Mouse (Mus musculus): ENCODE results near the gene Maff. TPM values are rescaled to one million over a fixed set of nuclear protein-coding genes. Genes with fewer than 3 reads are reported as not detected.

Gene Maff
- polyA plus RNA-seq, 1 experiment from 2014 or later, result 3.5 TPM

MicroRNAs encoded within 50 kb of the gene (microRNA counts, 519-probe panel; counts per million panel counts)
- 1,850 counts per million, percentile 29 among the panel's probes with 10 or more counts for microRNA mmu-miR-1943

Small RNA genes lying within 50 kb of the gene (microRNA-seq; reads per million reads assigned to microRNA genes)
- 2.6 reads per million, percentile 9 among the genes with 10 or more reads in this experiment for gene Mir1943 (ENCODE audit: borderline number of aligned reads)

Other genes with a start within 250 kb of the Maff start
- gene Micall1, start 237.7 kb upstream of the Maff start, polyA plus RNA-seq (2015; fragmentation: Nextera tagmentation; extraction: Ambion mirVana), result 16.8 and 17.3 TPM in 2 replicates
- 304 and 333 TPM in 2 replicates for gene Polr2f, start 205.6 kb upstream of the Maff start, polyA plus RNA-seq (2015; fragmentation: Nextera tagmentation; extraction: Ambion mirVana)
- gene 1700088E04Rik, start 205.4 kb upstream of the Maff start, polyA plus RNA-seq (2015; fragmentation: Nextera tagmentation; extraction: Ambion mirVana), result 17.2 and 25.2 TPM in 2 replicates
- gene Sox10, start 181.4 kb upstream of the Maff start, polyA plus RNA-seq (2015; fragmentation: Nextera tagmentation; extraction: Ambion mirVana), result 11.8 and 12.5 TPM in 2 replicates
- 46.2 and 50.4 TPM in 2 replicates for gene Pick1, start 117.4 kb upstream of the Maff start, polyA plus RNA-seq (2015; fragmentation: Nextera tagmentation; extraction: Ambion mirVana)
- 0.94 and 1.3 TPM in 2 replicates for gene Gm49486, start 117.2 kb upstream of the Maff start, polyA plus RNA-seq (2015; fragmentation: Nextera tagmentation; extraction: Ambion mirVana)
- gene Slc16a8, start 91.9 kb upstream of the Maff start, polyA plus RNA-seq (2015; fragmentation: Nextera tagmentation; extraction: Ambion mirVana), result 0.35 and 0.58 TPM in 2 replicates
- gene Baiap2l2, start 61.1 kb upstream of the Maff start, polyA plus RNA-seq (2015; fragmentation: Nextera tagmentation; extraction: Ambion mirVana), result 16.1 and 18.5 TPM in 2 replicates
- gene Pla2g6, start 18.2 kb upstream of the Maff start, polyA plus RNA-seq (2015; fragmentation: Nextera tagmentation; extraction: Ambion mirVana), result 16.2 and 17.0 TPM in 2 replicates
- 87.4 and 92.8 TPM in 2 replicates for gene Tmem184b, start 56.9 kb downstream of the Maff start, polyA plus RNA-seq (2015; fragmentation: Nextera tagmentation; extraction: Ambion mirVana)
- 113 and 117 TPM in 2 replicates for gene Csnk1e, start 108.9 kb downstream of the Maff start, polyA plus RNA-seq (2015; fragmentation: Nextera tagmentation; extraction: Ambion mirVana)
- 0.14 and 0.15 TPM in 2 replicates for gene Kcnj4, start 158.6 kb downstream of the Maff start, polyA plus RNA-seq (2015; fragmentation: Nextera tagmentation; extraction: Ambion mirVana)
- 168 and 178 TPM in 2 replicates for gene Kdelr3, start 169.8 kb downstream of the Maff start, polyA plus RNA-seq (2015; fragmentation: Nextera tagmentation; extraction: Ambion mirVana)
- 48.5 and 55.1 TPM in 2 replicates for gene Ddx17, start 200.1 kb downstream of the Maff start, polyA plus RNA-seq (2015; fragmentation: Nextera tagmentation; extraction: Ambion mirVana)